Mouse (Mus musculus): ENCODE data around the gene A4gnt. TPM values are rescaled to one million over a fixed set of nuclear protein-coding genes. Genes with fewer than 3 reads are reported as not detected.
"Not testable (repeated sequence)": the region's sequence is repeated elsewhere in the genome, so short reads cannot be mapped to it uniquely, and the experiment has no call there.

Gene A4gnt
- polyA plus RNA-seq, 1 experiment from 2014 or later = 0.08 TPM

DNA sequence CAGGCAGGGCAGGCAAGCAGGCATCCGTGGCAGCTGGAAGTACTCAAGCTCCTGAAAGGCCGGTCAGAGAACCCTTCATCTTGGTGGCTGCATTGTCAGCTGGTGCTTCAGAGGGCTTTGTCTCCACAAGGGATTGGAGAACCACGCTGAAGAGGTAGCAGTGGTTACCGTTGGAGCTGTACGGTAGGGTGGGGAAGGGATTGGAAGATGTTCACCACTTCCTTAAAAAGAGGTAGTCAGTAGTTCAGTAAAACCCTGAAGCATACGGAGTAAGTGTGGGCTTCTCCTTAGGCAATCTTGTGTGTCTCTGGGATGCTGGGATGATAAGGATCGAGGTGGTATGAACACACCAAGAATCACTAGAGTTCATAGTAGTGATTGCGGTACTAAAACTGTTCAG lies 21.2 kb upstream of the A4gnt start:
- WGBS = 79% methylated on average over 8 of the region's 8 CpGs

DNA sequence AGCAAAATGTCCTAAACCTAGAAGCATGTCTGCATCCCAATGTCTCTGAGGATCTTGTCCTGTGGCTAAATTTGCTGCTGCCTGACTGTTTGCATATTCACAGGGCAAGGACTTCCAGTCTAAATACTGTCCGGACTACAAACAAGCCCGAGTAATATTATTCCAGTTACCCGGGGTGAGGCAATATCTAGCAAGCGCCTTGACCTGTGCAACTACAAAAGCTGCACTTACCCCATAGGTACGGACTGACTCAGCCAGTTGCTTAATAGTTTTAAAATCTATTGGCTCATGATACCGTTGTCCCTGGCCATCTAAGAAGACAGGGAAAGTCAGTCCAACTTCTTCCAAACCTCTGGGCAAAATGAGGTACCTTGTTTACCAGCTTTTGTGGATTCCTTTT lies 13.2 kb upstream of the A4gnt start:
- ATAC-seq (replicated peaks; ENCODE audit: low FRiP score, low TSS enrichment, low read depth); H3K9me3 ChIP-seq (ENCODE audit: control insufficient read depth, low read length); H3K4me2 ChIP-seq (ENCODE audit: low read length); H3K4me1 ChIP-seq (replicated peaks; ENCODE audit: control insufficient read depth, insufficient read depth, low read length); DNase-seq (ENCODE audit: low spot score); H3K27ac ChIP-seq (ENCODE audit: low read depth); H3K9ac ChIP-seq (ENCODE audit: low read length); H3K4me3 ChIP-seq (ENCODE audit: low read depth, low read length); H3K36me3 ChIP-seq (ENCODE audit: control insufficient read depth, insufficient read depth, low read length); H3K27me3 ChIP-seq (replicated peaks; ENCODE audit: control insufficient read depth, insufficient read depth, low read length): not testable (repeated sequence)
- 94% methylated on average over 6 of the region's 6 CpGs for WGBS

More for the DNA sequence above, 21.2 kb upstream of the A4gnt start:
- Histone ChIP-seq H3K9ac (ENCODE audit: low read length) (no peak overlapping the region), H3K27ac (ENCODE audit: low read depth) (no peak overlapping the region), H3K4me2 (ENCODE audit: low read length) (no peak overlapping the region), H3K4me3 (ENCODE audit: low read depth, low read length) (no peak overlapping the region), H3K27me3 (replicated peaks; ENCODE audit: control insufficient read depth, insufficient read depth, low read length) (no peaks in the 10 kb centered on the region), H3K9me3 (ENCODE audit: control insufficient read depth, low read length) (no peaks in the 10 kb centered on the region), H3K4me1 (replicated peaks; ENCODE audit: control insufficient read depth, insufficient read depth, low read length) (no peaks in the 10 kb centered on the region), H3K36me3 (ENCODE audit: control insufficient read depth, insufficient read depth, low read length) (no peaks in the 10 kb centered on the region)
- ATAC-seq (replicated peaks; ENCODE audit: low FRiP score, low TSS enrichment, low read depth) = no peak
- no peak for DNase-seq (ENCODE audit: low spot score)

DNA sequence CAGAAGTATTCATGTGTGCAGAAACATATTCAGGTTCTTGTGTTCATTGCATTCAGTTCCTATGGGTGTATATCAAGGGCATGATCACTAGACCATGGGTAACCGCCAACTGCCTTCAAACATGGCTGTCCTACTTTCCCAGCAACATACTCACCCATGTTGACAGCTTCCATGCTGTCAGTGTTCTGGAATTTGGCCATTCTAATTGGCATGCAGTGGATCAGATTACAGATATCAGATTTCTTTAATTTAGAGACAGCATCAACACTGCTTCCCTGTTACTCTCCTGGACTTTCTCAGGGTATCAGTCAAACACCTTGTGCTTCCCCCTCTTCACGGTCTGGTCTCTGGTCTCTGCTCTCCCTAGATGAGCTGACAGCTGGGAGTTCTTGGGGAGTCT lies 8.7 kb upstream of the A4gnt start:
- Histone ChIP-seq H3K4me3 (ENCODE audit: low read depth, low read length) (no peak overlapping the region), H3K36me3 (ENCODE audit: control insufficient read depth, insufficient read depth, low read length) (no peaks in the 10 kb centered on the region), H3K27ac (ENCODE audit: low read depth) (no peak overlapping the region), H3K9me3 (ENCODE audit: control insufficient read depth, low read length) (no peaks in the 10 kb centered on the region), H3K4me2 (ENCODE audit: low read length) (no peak overlapping the region), H3K27me3 (replicated peaks; ENCODE audit: control insufficient read depth, insufficient read depth, low read length) (no peaks in the 10 kb centered on the region), H3K4me1 (replicated peaks; ENCODE audit: control insufficient read depth, insufficient read depth, low read length) (no peaks in the 10 kb centered on the region), H3K9ac (ENCODE audit: low read length) (no peak overlapping the region)
- WGBS = 64% methylated on average over 2 of the region's 2 CpGs
- DNase-seq (ENCODE audit: low spot score) = peak; percentile 18
- no peak for ATAC-seq (replicated peaks; ENCODE audit: low FRiP score, low TSS enrichment, low read depth)

DNA sequence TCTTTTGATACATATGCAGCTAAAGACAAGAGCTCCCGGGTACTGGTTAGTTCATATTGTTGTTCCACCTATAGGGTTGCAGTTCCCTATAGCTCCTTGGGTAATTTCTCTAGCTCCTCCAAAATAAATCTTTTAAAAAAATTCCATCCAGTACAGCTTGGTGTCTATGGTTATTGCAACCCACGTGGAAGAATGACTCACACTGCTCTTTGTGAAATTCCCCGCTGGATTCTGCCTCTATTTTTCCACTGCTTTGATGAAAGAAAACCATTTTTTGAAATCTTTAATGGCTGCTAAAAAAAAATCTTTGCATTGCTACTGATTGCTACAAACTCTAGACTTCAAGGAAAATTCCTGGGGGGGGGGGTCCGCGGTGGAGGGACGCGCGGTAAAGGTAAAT lies 7.4 kb downstream of the A4gnt start:
- no peaks in the 10 kb centered on the region for H3K36me3 ChIP-seq (ENCODE audit: control insufficient read depth, insufficient read depth, low read length)
- no peaks in the 10 kb centered on the region for H3K27me3 ChIP-seq (replicated peaks; ENCODE audit: control insufficient read depth, insufficient read depth, low read length)
- no peaks in the 10 kb centered on the region for H3K9me3 ChIP-seq (ENCODE audit: control insufficient read depth, low read length)
- WGBS = 92% methylated on average over 7 of the region's 8 CpGs
- H3K4me3 ChIP-seq (ENCODE audit: low read depth, low read length) = no peak overlapping the region
- DNase-seq (ENCODE audit: low spot score) (no peak), ATAC-seq (replicated peaks; ENCODE audit: low FRiP score, low TSS enrichment, low read depth) (no peak)
- no peak overlapping the region for H3K9ac ChIP-seq (ENCODE audit: low read length)
- no peaks in the 10 kb centered on the region for H3K4me1 ChIP-seq (replicated peaks; ENCODE audit: control insufficient read depth, insufficient read depth, low read length)
- no peak overlapping the region for H3K27ac ChIP-seq (ENCODE audit: low read depth)
- H3K4me2 ChIP-seq (ENCODE audit: low read length) = no peak overlapping the region

DNA sequence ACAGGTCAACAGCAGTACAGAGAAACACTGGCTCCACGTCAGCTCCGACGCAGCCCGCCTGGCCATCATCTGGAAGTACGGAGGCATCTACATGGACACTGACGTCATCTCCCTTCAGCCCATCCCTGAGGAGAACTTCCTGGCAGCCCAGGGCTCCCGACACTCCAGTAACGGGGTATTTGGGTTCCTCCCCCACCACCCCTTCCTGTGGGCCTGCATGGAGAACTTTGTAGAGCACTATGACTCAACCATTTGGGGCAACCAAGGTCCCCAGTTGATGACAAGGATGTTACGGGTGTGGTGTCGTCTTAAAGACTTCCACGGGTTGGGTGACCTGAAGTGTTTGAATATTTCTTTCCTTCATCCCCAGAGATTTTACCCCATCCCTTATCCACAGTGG lies 7.9 kb downstream of the A4gnt start:
- H3K4me1 ChIP-seq (replicated peaks; ENCODE audit: control insufficient read depth, insufficient read depth, low read length) = no peaks in the 10 kb centered on the region
- no peak for DNase-seq (ENCODE audit: low spot score)
- H3K36me3 ChIP-seq (ENCODE audit: control insufficient read depth, insufficient read depth, low read length) = no peaks in the 10 kb centered on the region
- ATAC-seq (replicated peaks; ENCODE audit: low FRiP score, low TSS enrichment, low read depth) = no peak
- H3K27ac ChIP-seq (ENCODE audit: low read depth) = no peak overlapping the region
- no peak overlapping the region for H3K4me3 ChIP-seq (ENCODE audit: low read depth, low read length)
- H3K9ac ChIP-seq (ENCODE audit: low read length) = no peak overlapping the region
- 92% methylated on average over 11 of the region's 11 CpGs for WGBS
- no peak overlapping the region for H3K4me2 ChIP-seq (ENCODE audit: low read length)
- H3K9me3 ChIP-seq (ENCODE audit: control insufficient read depth, low read length) = no peaks in the 10 kb centered on the region
- no peaks in the 10 kb centered on the region for H3K27me3 ChIP-seq (replicated peaks; ENCODE audit: control insufficient read depth, insufficient read depth, low read length)

DNA sequence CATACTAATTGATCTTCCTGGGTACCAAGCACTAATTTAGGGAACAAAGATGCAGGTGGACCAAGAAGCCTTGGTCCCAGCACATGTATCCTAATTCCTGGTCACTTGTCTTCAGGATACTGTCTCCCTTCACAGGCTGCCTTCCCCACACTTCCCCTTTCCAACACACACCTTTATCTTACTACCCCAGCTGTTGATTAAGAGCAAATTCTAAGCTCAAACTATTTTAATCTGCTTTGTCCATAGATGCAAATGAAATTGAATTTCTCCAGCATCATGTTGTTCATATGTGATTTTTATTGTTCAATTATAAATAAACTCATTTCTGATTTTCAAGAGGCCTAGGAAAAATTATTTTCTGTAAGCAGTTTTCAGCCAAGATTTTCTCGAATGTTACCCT lies 9.7 kb downstream of the A4gnt start:
- no peak overlapping the region for H3K4me2 ChIP-seq (ENCODE audit: low read length)
- H3K27me3 ChIP-seq (replicated peaks; ENCODE audit: control insufficient read depth, insufficient read depth, low read length) = no peaks in the 10 kb centered on the region
- no peaks in the 10 kb centered on the region for H3K9me3 ChIP-seq (ENCODE audit: control insufficient read depth, low read length)
- no peak overlapping the region for H3K9ac ChIP-seq (ENCODE audit: low read length)
- H3K4me3 ChIP-seq (ENCODE audit: low read depth, low read length) = no peak overlapping the region
- H3K36me3 ChIP-seq (ENCODE audit: control insufficient read depth, insufficient read depth, low read length) = no peaks in the 10 kb centered on the region
- no peak for ATAC-seq (replicated peaks; ENCODE audit: low FRiP score, low TSS enrichment, low read depth)
- H3K27ac ChIP-seq (ENCODE audit: low read depth) = no peak overlapping the region
- DNase-seq (ENCODE audit: low spot score) = no peak
- WGBS = 84% methylated on average over 1 of the region's 1 CpGs
- no peaks in the 10 kb centered on the region for H3K4me1 ChIP-seq (replicated peaks; ENCODE audit: control insufficient read depth, insufficient read depth, low read length)

DNA sequence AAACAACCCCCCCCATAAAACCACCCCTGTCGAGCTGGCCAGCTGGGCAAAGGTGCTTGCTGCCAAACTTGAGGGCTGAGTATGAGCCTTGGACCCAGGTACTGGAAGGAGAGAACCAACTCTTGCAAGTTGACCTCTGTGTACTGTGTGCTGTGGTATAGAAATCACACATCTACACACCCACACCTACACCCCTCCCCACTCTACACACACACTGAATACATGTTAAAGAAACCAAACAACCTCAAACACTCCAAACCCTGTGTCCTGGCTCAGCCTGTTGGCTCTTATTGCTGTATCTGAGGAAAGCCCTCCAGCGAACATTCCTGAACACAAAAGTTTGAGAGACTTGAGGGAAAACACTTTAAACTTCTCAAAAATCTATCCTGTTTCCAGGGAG lies 10.7 kb downstream of the A4gnt start:
- no peak for DNase-seq (ENCODE audit: low spot score)
- no peaks in the 10 kb centered on the region for H3K4me1 ChIP-seq (replicated peaks; ENCODE audit: control insufficient read depth, insufficient read depth, low read length)

DNA sequence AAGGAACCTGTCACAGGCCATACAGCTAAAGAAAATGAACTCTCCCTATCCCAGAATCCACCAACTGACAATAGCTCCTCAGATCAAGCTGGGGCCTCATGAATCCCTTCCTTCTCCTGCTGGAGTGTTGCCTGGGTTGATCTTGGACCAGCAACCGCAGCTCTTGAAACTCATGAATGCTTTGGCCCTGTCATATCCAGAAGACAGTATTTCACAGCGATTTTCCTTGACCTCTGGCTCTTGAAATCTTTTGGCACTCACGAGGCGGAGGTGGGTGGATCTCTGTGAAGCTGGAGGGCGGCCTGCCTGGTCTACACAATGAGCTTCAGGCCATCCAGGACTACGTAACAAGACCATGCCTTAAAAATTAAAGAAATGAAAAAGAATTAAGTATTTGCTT lies 11.8 kb downstream of the A4gnt start:
- no peak overlapping the region for H3K4me2 ChIP-seq (ENCODE audit: low read length)
- H3K9me3 ChIP-seq (ENCODE audit: control insufficient read depth, low read length) = no peaks in the 10 kb centered on the region
- ATAC-seq (replicated peaks; ENCODE audit: low FRiP score, low TSS enrichment, low read depth) = no peak
- WGBS = 79% methylated on average over 6 of the region's 6 CpGs
- H3K4me3 ChIP-seq (ENCODE audit: low read depth, low read length) = no peak overlapping the region
- no peak for DNase-seq (ENCODE audit: low spot score)
- H3K27me3 ChIP-seq (replicated peaks; ENCODE audit: control insufficient read depth, insufficient read depth, low read length) = no peaks in the 10 kb centered on the region
- no peak overlapping the region for H3K9ac ChIP-seq (ENCODE audit: low read length)
- no peak overlapping the region for H3K27ac ChIP-seq (ENCODE audit: low read depth)
- peaks cover 5% of the 10 kb centered on the region; the same call in 1 of the 2 replicates for H3K4me1 ChIP-seq (replicated peaks; ENCODE audit: control insufficient read depth, insufficient read depth, low read length)
- H3K36me3 ChIP-seq (ENCODE audit: control insufficient read depth, insufficient read depth, low read length) = no peaks in the 10 kb centered on the region

More for the DNA sequence above, 10.7 kb downstream of the A4gnt start:
- H3K27me3 ChIP-seq (replicated peaks; ENCODE audit: control insufficient read depth, insufficient read depth, low read length) = no peaks in the 10 kb centered on the region
- 56% methylated on average over 2 of the region's 2 CpGs for WGBS
- no peak for ATAC-seq (replicated peaks; ENCODE audit: low FRiP score, low TSS enrichment, low read depth)
- H3K4me2 ChIP-seq (ENCODE audit: low read length) = no peak overlapping the region
- no peak overlapping the region for H3K9ac ChIP-seq (ENCODE audit: low read length)
- no peaks in the 10 kb centered on the region for H3K36me3 ChIP-seq (ENCODE audit: control insufficient read depth, insufficient read depth, low read length)
- H3K9me3 ChIP-seq (ENCODE audit: control insufficient read depth, low read length) = no peaks in the 10 kb centered on the region
- H3K4me3 ChIP-seq (ENCODE audit: low read depth, low read length) = no peak overlapping the region
- H3K27ac ChIP-seq (ENCODE audit: low read depth) = no peak overlapping the region

DNA sequence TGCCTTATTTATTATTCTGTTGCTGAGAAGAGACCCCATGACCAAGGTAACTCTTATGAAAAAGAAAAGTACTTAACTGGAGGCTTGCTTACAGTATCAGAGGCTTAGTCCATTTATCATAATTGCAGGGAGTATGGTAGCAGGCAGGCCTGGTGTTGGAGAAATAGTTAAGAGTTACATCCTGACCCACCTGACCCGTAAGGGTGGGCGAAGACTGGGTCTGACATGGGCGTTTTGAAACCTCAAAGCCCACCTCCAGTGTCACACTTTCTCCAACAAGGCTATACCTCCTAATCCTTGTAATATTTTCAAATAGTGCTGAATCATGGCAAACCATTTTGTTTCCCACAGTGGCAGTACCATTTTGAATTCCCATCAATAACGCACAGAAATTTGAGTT lies 16.3 kb downstream of the A4gnt start:
- Histone ChIP-seq H3K4me3 (ENCODE audit: low read depth, low read length) (no peak overlapping the region), H3K9ac (ENCODE audit: low read length) (no peak overlapping the region), H3K9me3 (ENCODE audit: control insufficient read depth, low read length) (no peaks in the 10 kb centered on the region), H3K4me2 (ENCODE audit: low read length) (peak overlapping the region; percentile 66), H3K27ac (ENCODE audit: low read depth) (peak overlapping the region; percentile 87; the same call in 1 of the 2 replicates), H3K4me1 (replicated peaks; ENCODE audit: control insufficient read depth, insufficient read depth, low read length) (peaks cover 17% of the 10 kb centered on the region; the same call in 1 of the 2 replicates), H3K36me3 (ENCODE audit: control insufficient read depth, insufficient read depth, low read length) (peaks cover 7% of the 10 kb centered on the region; the same call in 1 of the 2 replicates), H3K27me3 (replicated peaks; ENCODE audit: control insufficient read depth, insufficient read depth, low read length) (no peaks in the 10 kb centered on the region)
- no peak for ATAC-seq (replicated peaks; ENCODE audit: low FRiP score, low TSS enrichment, low read depth)
- no peak for DNase-seq (ENCODE audit: low spot score)
- 58% methylated on average over 4 of the region's 4 CpGs for WGBS
